Mouse (Mus musculus): ENCODE measurements around the gene Zfp382. TPM values are rescaled to one million over a fixed set of nuclear protein-coding genes. Genes with fewer than 3 reads are reported as not detected.
"Not testable (repeated sequence)": the region's sequence is repeated elsewhere in the genome, so short reads cannot be mapped to it uniquely, and the experiment has no call there.

Zfp382 gene
- polyA plus RNA-seq, 1 experiment from 2014 or later: 14.0 TPM

GRCm38 (mm10) chr7:30095551-30096125 lies 26.1 kb upstream of the Zfp382 start:
- Histone ChIP-seq H3K4me2 (replicated peaks) (peak overlapping the region; percentile 81), H3K27me3 (no peaks in the 10 kb centered on the region), H3K4me1 (peaks cover 14% of the 10 kb centered on the region), H3K27ac (peak overlapping the region; percentile 97), H3K9me3 (replicated peaks) (no peaks in the 10 kb centered on the region), H3K9ac (peak overlapping the region; percentile 82), H3K4me3 (peak overlapping the region; percentile 61), H3K36me3 (peaks cover 26% of the 10 kb centered on the region)
- 9% methylated on average over 5 of the region's 5 CpGs for WGBS
- ATAC-seq (ENCODE audit: low FRiP score): no peak

GRCm38 (mm10) chr7:30099297-30099696 lies 22.4 kb upstream of the Zfp382 start:
- Histone ChIP-seq H3K4me1 (peaks cover 12% of the 10 kb centered on the region), H3K4me2 (replicated peaks) (no peak overlapping the region), H3K36me3 (peaks cover 56% of the 10 kb centered on the region), H3K27me3 (no peaks in the 10 kb centered on the region), H3K9ac (no peak overlapping the region), H3K4me3 (no peak overlapping the region), H3K27ac (no peak overlapping the region), H3K9me3 (replicated peaks) (peaks cover 18% of the 10 kb centered on the region)
- 94% methylated on average over 13 of the region's 13 CpGs for WGBS
- ATAC-seq (ENCODE audit: low FRiP score): no peak

- Histone ChIP-seq H3K9ac (no peak overlapping the region), H3K36me3 (no peaks in the 10 kb centered on the region), H3K4me3 (no peak overlapping the region), H3K4me2 (replicated peaks) (no peak overlapping the region), H3K9me3 (replicated peaks) (0 out of 2 replicates have a peak, but pooled peaks cover 12% of the 10 kb centered on the region), H3K4me1 (no peaks in the 10 kb centered on the region), H3K27ac (no peak overlapping the region), H3K27me3 (no peaks in the 10 kb centered on the region)
- no peak for ATAC-seq (ENCODE audit: low FRiP score)
- 94% methylated on average over 5 of the region's 5 CpGs for WGBS
These were observed 5.7 kb upstream of the Zfp382 start for GRCm38 (mm10) chr7:30116076-30116475.

GRCm38 (mm10) chr7:30117935-30118334 lies 3.8 kb upstream of the Zfp382 start:
- not testable (repeated sequence) for H3K27me3 ChIP-seq; H3K4me3 ChIP-seq; H3K4me2 ChIP-seq (replicated peaks); H3K27ac ChIP-seq; ATAC-seq (ENCODE audit: low FRiP score); H3K9ac ChIP-seq; H3K4me1 ChIP-seq; H3K36me3 ChIP-seq
- 94% methylated on average over 12 of the region's 12 CpGs for WGBS
- 0 out of 2 replicates have a peak, but pooled peaks cover 12% of the 10 kb centered on the region for H3K9me3 ChIP-seq (replicated peaks)

GRCm38 (mm10) chr7:30122188-30122530 lies 417 bp downstream of the Zfp382 start:
- H3K9ac ChIP-seq: peak overlapping the region; percentile 80
- H3K27ac ChIP-seq: peak overlapping the region; percentile 84
- no peak for ATAC-seq (ENCODE audit: low FRiP score)
- peak overlapping the region; percentile 68 for H3K4me3 ChIP-seq
- H3K36me3 ChIP-seq: peaks cover 16% of the 10 kb centered on the region
- peaks cover 10% of the 10 kb centered on the region for H3K4me1 ChIP-seq
- 8% methylated on average over 15 of the region's 15 CpGs for WGBS
- no peaks in the 10 kb centered on the region for H3K27me3 ChIP-seq
- H3K4me2 ChIP-seq (replicated peaks): peak overlapping the region; percentile 80
- no peaks in the 10 kb centered on the region for H3K9me3 ChIP-seq (replicated peaks)

- peaks cover 84% of the 10 kb centered on the region for H3K36me3 ChIP-seq
These were observed 8.2 kb downstream of the Zfp382 start for GRCm38 (mm10) chr7:30129900-30130299.

GRCm38 (mm10) chr7:30132396-30132795 lies 10.7 kb downstream of the Zfp382 start:
- 95% methylated on average over 4 of the region's 4 CpGs for WGBS
- Histone ChIP-seq H3K4me3 (no peak overlapping the region), H3K27ac (no peak overlapping the region), H3K4me2 (replicated peaks) (no peak overlapping the region), H3K27me3 (no peaks in the 10 kb centered on the region), H3K9ac (no peak overlapping the region), H3K4me1 (no peaks in the 10 kb centered on the region), H3K36me3 (peaks cover 85% of the 10 kb centered on the region), H3K9me3 (replicated peaks) (no peaks in the 10 kb centered on the region; the same call in 1 of the 2 replicates)
- no peak for ATAC-seq (ENCODE audit: low FRiP score)

More at GRCm38 (mm10) chr7:30129900-30130299, 8.2 kb downstream of the Zfp382 start:
- no peaks in the 10 kb centered on the region; the same call in 1 of the 2 replicates for H3K9me3 ChIP-seq (replicated peaks)
- H3K4me1 ChIP-seq: no peaks in the 10 kb centered on the region
- H3K4me2 ChIP-seq (replicated peaks): no peak overlapping the region
- WGBS: 95% methylated on average over 8 of the region's 8 CpGs
- H3K9ac ChIP-seq: no peak overlapping the region
- no peak for ATAC-seq (ENCODE audit: low FRiP score)
- H3K4me3 ChIP-seq: no peak overlapping the region
- no peaks in the 10 kb centered on the region for H3K27me3 ChIP-seq
- H3K27ac ChIP-seq: no peak overlapping the region

- H3K9me3 ChIP-seq (replicated peaks): no peaks in the 10 kb centered on the region; the same call in 1 of the 2 replicates
- H3K36me3 ChIP-seq: peaks cover 64% of the 10 kb centered on the region
- 91% methylated on average over 10 of the region's 10 CpGs for WGBS
- no peak overlapping the region for H3K4me3 ChIP-seq
- H3K27me3 ChIP-seq: no peaks in the 10 kb centered on the region
- H3K9ac ChIP-seq: no peak overlapping the region
- no peak overlapping the region for H3K4me2 ChIP-seq (replicated peaks)
- no peak for ATAC-seq (ENCODE audit: low FRiP score)
- no peak overlapping the region for H3K27ac ChIP-seq
- no peaks in the 10 kb centered on the region for H3K4me1 ChIP-seq
These were observed 15.1 kb downstream of the Zfp382 start for GRCm38 (mm10) chr7:30136826-30137225.

GRCm38 (mm10) chr7:30143170-30143554 lies 21.4 kb downstream of the Zfp382 start:
- H3K27ac ChIP-seq: peak overlapping the region; percentile 85
- H3K4me1 ChIP-seq: peaks cover 2% of the 10 kb centered on the region; the same call in 1 of the 2 replicates
- no peak; the same call in 1 of the 2 replicates for ATAC-seq (ENCODE audit: low FRiP score)
- peak overlapping the region; percentile 61; the same call in 1 of the 2 replicates for H3K9ac ChIP-seq
- no peaks in the 10 kb centered on the region for H3K27me3 ChIP-seq
- 16% methylated on average over 8 of the region's 8 CpGs for WGBS
- peak overlapping the region; percentile 62 for H3K4me2 ChIP-seq (replicated peaks)
- H3K4me3 ChIP-seq: peak overlapping the region; percentile 49
- peaks cover 15% of the 10 kb centered on the region; the same call in 1 of the 2 replicates for H3K36me3 ChIP-seq
- H3K9me3 ChIP-seq (replicated peaks): peaks cover 10% of the 10 kb centered on the region; the same call in 1 of the 2 replicates

GRCm38 (mm10) chr7:30143555-30144209 lies 21.9 kb downstream of the Zfp382 start:
- Histone ChIP-seq H3K4me1 (peaks cover 2% of the 10 kb centered on the region; the same call in 1 of the 2 replicates), H3K27me3 (no peaks in the 10 kb centered on the region), H3K27ac (peak overlapping the region; percentile 85), H3K4me2 (replicated peaks) (peak overlapping the region; percentile 62), H3K9ac (peak overlapping the region; percentile 61), H3K9me3 (replicated peaks) (peaks cover 13% of the 10 kb centered on the region; the same call in 1 of the 2 replicates), H3K36me3 (peaks cover 16% of the 10 kb centered on the region; the same call in 1 of the 2 replicates), H3K4me3 (peak overlapping the region; percentile 49)
- ATAC-seq (ENCODE audit: low FRiP score): peak; percentile 95
- WGBS: 3% methylated on average over 35 of the region's 35 CpGs

GRCm38 (mm10) chr7:30147011-30147410 lies 25.3 kb downstream of the Zfp382 start:
- Histone ChIP-seq H3K9ac (no peak overlapping the region), H3K36me3 (peaks cover 37% of the 10 kb centered on the region), H3K4me3 (no peak overlapping the region), H3K4me1 (peaks cover 2% of the 10 kb centered on the region; the same call in 1 of the 2 replicates), H3K9me3 (replicated peaks) (peaks cover 43% of the 10 kb centered on the region), H3K27ac (no peak overlapping the region), H3K27me3 (no peaks in the 10 kb centered on the region), H3K4me2 (replicated peaks) (no peak overlapping the region)
- ATAC-seq (ENCODE audit: low FRiP score): no peak
- 96% methylated on average over 5 of the region's 5 CpGs for WGBS

GRCm38 (mm10) chr7:30154040-30154439 lies 32.3 kb downstream of the Zfp382 start:
- no peak for ATAC-seq (ENCODE audit: low FRiP score)
- 97% methylated on average over 1 of the region's 1 CpGs for WGBS
- H3K4me1 ChIP-seq: no peaks in the 10 kb centered on the region
- H3K4me3 ChIP-seq: no peak overlapping the region
- no peak overlapping the region for H3K4me2 ChIP-seq (replicated peaks)
- no peak overlapping the region for H3K27ac ChIP-seq
- H3K9ac ChIP-seq: no peak overlapping the region
- peaks cover 82% of the 10 kb centered on the region for H3K9me3 ChIP-seq (replicated peaks)
- H3K36me3 ChIP-seq: peaks cover 77% of the 10 kb centered on the region
- no peaks in the 10 kb centered on the region for H3K27me3 ChIP-seq
